Mouse (Mus musculus) cerebellum, adult 2 months (tissue): ENCODE data around the gene Mindy2.

ENCODE experiments used
- CTCF ChIP-seq: fragments of 200-500 bp; IDR thresholded peaks from 2 replicates; pipeline ENCODE4 v1.5.1; 2011; ENCODE audit warnings: low read depth, mild to moderate bottlenecking, control low read depth, low read length, moderate library complexity, borderline replicate concordance; ENCODE audit not compliant: insufficient read depth
- POLR2A ChIP-seq: fragments of 200-500 bp; IDR thresholded peaks from 2 replicates; pipeline ENCODE4 v1.6.1; 2011; ENCODE audit warnings: low read length, control low read depth, borderline replicate concordance; ENCODE audit not compliant: insufficient read depth

- no peak for TF ChIP-seq POLR2A
- no peak for TF ChIP-seq CTCF
Measured at GRCm38 (mm10) chr9:70584641-70585040, 72.3 kb downstream of the Mindy2 start.
